Mouse (Mus musculus): ENCODE data around the gene Fgf18. TPM values are rescaled to one million over a fixed set of nuclear protein-coding genes. Genes with fewer than 3 reads are reported as not detected.

The Fgf18 gene
- total and polyA plus RNA-seq, 3 experiments = 0.36 to 2.5 (median 2.4) TPM

GRCm38 (mm10) chr11:33115796-33116195 is 31.4 kb downstream of the Fgf18 start:
- DNase-seq = no peak

DNA sequence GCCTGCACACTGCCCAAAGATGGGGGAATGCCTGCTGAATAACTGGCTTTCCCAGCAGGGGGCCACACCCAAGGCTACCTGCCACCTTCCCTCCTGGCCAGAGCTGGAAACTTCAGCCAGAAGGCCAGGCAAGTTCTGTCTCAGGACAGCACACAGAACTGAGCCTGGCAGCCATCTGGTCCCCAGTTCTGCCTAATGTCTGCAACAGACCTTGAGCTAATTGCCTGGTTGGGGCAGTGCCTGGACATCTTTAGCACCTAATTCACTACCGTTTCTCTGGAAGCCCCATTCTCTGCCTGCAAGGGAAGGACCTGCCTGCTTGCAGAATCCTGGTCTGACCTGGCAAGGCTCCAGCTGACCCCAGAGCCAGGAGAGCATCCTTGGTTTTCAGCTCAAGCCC is 34.8 kb downstream of the Fgf18 start:
- DNase-seq = no peak

GRCm38 (mm10) chr11:33110111-33110510 is 37.1 kb downstream of the Fgf18 start:
- no peak for DNase-seq

- DNase-seq = no peak
These were observed 39.7 kb downstream of the Fgf18 start for GRCm38 (mm10) chr11:33107540-33107939.

DNA sequence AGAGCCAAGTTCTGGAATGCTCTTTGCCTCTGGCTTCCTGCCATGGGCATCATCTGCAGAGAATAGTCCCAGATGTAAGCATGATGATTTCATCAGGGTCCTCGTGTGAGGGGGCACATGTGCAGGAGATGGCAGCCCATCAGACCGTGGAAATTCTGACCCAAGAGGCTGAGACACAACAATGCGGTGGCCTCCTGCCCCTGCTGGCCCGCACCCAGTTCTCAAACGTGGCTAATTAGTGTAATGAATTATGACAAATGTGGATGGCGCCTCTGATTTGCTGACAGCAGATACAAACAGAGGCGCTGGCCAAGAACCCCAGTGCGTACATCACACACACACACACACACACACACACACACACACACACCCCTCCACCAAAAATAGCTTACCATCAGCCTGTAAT is 42.3 kb downstream of the Fgf18 start:
- DNase-seq = no peak

DNA sequence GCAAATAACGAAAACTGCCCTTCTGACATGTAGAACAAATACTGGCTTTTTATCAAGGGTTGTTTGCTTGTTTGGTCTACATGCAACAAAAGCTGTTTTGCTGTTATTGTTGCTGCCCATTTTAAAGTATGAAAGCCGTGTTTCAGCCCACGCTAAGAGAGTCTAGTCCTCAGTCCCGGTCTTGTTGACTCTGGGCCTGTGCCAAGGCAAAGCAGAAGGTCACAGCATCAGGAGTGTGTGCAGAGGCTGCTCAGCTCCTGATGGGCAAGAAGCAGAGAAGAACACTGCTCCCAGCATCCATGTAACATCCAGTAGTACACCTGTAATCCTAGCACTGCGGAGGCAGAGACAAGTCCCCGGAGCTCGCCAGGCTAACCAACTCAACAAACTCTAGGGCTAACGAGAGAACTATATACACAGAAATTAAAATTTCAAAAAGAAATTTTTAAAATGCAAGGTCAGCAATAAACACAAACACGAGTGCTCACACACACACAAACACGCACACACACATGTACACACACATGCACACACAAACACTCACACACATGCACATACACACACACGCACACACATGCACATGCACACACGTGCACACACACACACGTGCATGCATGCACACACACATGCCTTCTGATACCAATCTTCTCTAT is 43.8 kb downstream of the Fgf18 start:
- peak; percentile 72 for DNase-seq

DNA sequence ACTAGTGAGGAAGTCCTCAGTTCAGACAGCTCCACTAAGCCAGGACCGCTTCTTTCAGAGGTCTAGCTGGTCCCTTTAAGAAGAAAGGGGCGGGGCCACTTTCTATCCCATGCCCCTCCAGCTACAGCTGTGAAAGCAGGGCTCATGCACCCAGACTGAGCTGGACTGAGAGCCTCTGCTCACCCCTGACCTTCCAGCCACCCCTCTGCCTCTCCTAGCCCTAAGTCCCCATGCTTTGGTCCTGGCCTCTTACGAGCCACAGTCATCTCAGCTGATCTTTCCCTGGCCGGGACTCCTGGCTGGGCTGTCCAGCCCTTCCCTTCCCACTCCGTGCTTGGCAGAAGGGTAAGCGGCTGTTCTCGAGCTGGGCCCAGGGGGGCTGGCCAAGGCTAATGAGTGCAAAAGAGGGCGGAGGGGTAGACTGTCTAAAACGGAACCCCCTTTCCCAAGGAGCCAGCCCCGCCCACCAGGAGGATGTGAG is 47.1 kb downstream of the Fgf18 start:
- peak; percentile 8 for DNase-seq

GRCm38 (mm10) chr11:33099425-33099824 is 47.8 kb downstream of the Fgf18 start:
- DNase-seq = no peak

- DNase-seq = peak; percentile 34
These were observed 48.8 kb downstream of the Fgf18 start for GRCm38 (mm10) chr11:33098446-33098845.

DNA sequence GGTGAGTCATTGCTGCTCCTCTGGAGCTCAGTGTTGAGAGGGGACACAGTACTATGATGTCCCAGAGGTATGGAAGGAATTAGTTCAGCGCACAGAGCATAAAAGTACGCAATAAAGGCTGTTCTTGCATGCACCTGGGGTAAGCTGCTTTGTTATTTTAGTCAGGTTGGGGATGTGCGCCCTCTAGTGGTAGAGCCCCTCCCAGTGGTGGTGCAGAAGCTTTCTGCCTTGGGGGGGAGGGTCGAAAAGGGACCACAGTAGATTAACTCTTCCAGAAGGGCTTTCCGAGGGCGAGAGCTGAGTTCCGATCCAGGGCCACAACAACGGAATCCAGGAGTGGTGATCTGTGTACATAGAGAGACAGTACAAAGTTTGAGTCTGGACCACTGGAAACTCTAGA is 49.3 kb downstream of the Fgf18 start:
- DNase-seq = no peak

- DNase-seq = no peak
These were observed 57.3 kb downstream of the Fgf18 start for GRCm38 (mm10) chr11:33089856-33090255.

DNA sequence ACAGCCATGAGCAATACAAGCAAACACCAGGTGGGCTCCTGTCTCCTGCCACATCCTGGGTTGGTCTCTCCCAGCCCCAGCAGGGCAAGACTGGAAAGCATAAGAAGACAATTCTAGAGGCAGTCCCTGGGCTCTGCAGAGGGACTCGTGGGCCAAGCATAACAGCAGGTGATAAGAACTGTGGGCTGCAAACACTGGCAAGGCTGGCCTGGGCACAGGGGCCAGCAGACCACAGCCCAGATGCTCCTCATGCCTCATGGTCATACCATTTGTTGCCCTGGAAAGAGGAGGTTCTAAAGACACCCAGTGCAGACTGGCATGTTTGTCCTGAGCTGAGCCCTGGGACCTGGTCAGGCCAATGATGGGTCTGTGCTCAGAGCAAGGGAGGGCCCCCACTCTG is 59.0 kb downstream of the Fgf18 start:
- no peak for DNase-seq

DNA sequence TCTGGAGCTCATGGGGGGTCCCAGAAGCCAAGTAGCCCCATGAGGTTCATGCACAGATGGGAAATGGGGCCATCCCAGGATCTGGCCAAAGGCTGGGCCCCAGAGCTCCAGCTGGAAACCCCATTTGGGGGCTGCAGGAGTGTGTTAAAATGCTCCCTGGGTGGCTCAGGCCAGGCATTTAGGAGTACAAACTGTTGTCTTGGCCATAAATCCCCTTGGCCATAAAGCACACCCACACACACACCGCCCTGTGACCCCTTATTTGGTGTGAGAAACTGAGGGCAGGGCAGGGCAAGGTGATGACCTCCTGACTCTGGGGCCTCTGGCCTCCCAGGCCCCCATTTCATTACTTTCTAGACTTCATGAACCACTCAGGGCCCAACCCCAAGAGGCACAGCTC is 61.2 kb downstream of the Fgf18 start:
- no peak for DNase-seq

DNA sequence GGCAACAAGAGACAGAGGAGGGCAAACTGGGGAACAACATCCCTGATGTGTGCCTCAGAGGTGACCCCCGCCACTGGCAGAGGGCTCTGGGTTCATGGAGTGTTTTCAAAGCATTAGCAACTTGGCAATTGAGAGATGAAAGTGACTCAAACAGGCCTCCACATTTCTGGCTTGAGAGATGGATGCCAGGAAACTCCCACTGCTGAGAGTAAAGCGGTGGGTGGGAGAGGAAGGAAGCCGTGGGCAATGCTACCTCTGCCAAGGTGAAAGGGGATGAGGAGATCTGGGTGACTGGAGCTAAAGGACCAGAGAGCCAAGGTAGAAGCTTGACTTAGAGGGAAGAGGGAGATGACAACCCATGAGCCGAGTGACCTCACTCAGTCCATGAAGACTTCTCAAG is 61.7 kb downstream of the Fgf18 start:
- no peak for DNase-seq

DNA sequence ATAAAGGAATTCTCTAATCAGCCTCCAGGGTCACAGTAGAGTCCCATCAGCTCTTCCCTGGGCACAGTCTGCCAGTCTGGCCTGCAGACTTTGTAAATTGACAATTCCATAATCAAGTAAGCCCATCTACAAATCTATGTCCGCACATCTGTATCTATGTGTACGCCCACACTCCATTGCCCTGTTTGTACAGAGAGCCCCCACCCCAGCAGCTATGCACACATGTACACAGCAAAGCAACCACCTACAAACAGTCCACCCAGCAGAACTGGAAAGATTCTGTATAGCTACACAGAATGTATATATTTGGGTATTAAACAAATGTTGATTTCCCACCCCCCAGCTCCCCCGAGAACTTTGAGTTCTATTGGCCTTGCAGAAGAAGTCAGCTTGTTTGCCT is 62.1 kb downstream of the Fgf18 start:
- no peak for DNase-seq

- DNase-seq = no peak
These were observed 63.2 kb downstream of the Fgf18 start for GRCm38 (mm10) chr11:33084041-33084440.

GRCm38 (mm10) chr11:33081175-33081574 is 66.0 kb downstream of the Fgf18 start:
- DNase-seq = no peak

DNA sequence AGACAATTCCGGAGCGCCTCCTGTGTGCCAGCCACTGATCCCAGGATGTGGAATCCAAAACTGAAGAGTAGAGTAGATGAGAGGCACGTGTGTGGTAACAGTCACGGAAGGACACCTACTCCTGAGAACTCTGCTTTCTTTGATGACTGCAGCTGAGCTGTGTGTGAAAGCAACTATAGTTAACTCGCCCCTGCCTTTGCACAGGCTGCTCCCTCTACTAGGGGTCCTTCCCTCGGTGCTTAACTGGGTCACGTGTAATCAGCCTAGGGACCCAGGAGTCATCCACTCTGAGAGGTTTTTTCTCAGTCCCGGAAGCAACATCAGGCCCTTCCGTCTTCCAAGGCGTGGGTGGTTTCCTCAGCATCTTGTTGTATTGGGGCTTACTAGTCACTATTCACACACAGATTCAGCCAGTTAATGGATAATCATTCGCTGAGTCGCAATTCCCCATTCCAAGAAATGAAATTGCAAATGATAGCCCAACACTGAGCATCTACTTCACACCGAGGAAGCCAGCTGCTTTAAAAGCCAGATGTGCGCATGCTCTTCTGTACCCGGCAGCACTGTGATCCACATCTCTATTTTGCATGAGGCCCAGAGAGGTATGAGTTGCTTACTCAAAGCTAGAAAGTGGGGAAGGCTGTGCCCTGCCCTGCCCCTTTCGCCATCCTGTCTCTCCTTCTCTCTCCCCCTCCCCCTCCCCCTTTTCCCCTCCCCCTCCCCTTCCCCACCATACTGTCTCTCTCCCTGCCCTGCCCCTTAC is 67.0 kb downstream of the Fgf18 start:
- DNase-seq = no peak

DNA sequence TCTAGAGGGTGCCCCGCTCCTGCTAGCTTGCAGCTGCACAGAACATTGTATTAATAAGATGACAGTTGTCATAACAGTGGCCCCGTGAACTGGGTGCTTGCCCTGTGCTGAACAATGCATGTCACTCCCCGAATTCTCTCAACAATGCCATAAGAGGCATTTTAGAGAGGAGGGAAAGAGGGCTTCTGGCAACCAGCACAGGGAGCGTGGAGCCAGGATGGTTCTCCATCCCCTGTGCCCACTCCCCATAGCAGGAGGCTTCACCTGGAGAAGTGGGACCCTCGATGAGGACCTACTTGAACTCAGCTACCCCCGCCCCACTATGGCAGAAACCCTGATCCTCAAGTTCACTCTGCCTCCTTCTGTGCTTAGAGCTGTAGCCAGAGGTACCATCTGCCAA is 67.8 kb downstream of the Fgf18 start:
- no peak for DNase-seq

- no peak for DNase-seq
These were observed 69.2 kb downstream of the Fgf18 start for GRCm38 (mm10) chr11:33078036-33078435.

- DNase-seq = no peak
These were observed 71.9 kb downstream of the Fgf18 start for GRCm38 (mm10) chr11:33075293-33075692.

- no peak for DNase-seq
These were observed 72.7 kb downstream of the Fgf18 start for GRCm38 (mm10) chr11:33074541-33074940.

GRCm38 (mm10) chr11:33071358-33071922 is 75.8 kb downstream of the Fgf18 start:
- DNase-seq = no peak
